Comparison of ENCODE assay signal across 7 mouse cellular contexts in genomic region chr7:29767058-29767686, GRCm38 (mm10). TPM values are rescaled to one million over a fixed set of nuclear protein-coding genes. Genes with fewer than 3 reads are reported as not detected.
DNase-seq lines count a peak whose midpoint lies in the region; ATAC-seq and TF ChIP-seq lines count a peak whose summit lies in the region.

No protein-coding gene starts in this region.

- peak overlapping the region; percentile 76 for H3K4me3 ChIP-seq in intestine, embryonic 16.5 days (ENCODE audit: low read length)
- peak overlapping the region; percentile 41 for H3K4me3 ChIP-seq in midbrain, embryonic 11.5 days (ENCODE audit: low read depth, low read length)
- peak overlapping the region; percentile 70 for H3K4me3 ChIP-seq in small intestine, adult 2 months (ENCODE audit: low read depth, low read length)

- H3K4me2 ChIP-seq in intestine, embryonic 16.5 days (ENCODE audit: low read depth, low read length): peak overlapping the region; percentile 83
- peak overlapping the region; percentile 72 for H3K4me2 ChIP-seq in midbrain, embryonic 11.5 days

- H3K4me1 ChIP-seq in intestine, embryonic 16.5 days (ENCODE audit: control insufficient read depth, insufficient read depth, low read length): no peaks in the 10 kb centered on the region
- H3K4me1 ChIP-seq in midbrain, embryonic 11.5 days (ENCODE audit: control insufficient read depth, insufficient read depth, low read length): peaks cover 8% of the 10 kb centered on the region
- H3K4me1 ChIP-seq in small intestine, adult 2 months (ENCODE audit: control insufficient read depth, insufficient read depth, insufficient read length, low read length): peaks cover 11% of the 10 kb centered on the region; the same call in 1 of the 2 replicates

- peak; percentile 49; the same call in 1 of the 2 replicates for TF ChIP-seq POLR2A in small intestine, adult 2 months (IDR thresholded peaks at IDR 0.05; ENCODE audit: low read depth, low read length)

- no peaks in the 10 kb centered on the region for H3K9me3 ChIP-seq in intestine, embryonic 16.5 days (ENCODE audit: control insufficient read depth, low read length)
- H3K9me3 ChIP-seq in midbrain, embryonic 11.5 days (ENCODE audit: control insufficient read depth, low read length): no peaks in the 10 kb centered on the region

- H3K36me3 ChIP-seq in intestine, embryonic 16.5 days (ENCODE audit: control insufficient read depth, insufficient read depth, low read length): peaks cover 2% of the 10 kb centered on the region
- no peaks in the 10 kb centered on the region for H3K36me3 ChIP-seq in midbrain, embryonic 11.5 days (ENCODE audit: control insufficient read depth, insufficient read depth, low read length)
- H3K36me3 ChIP-seq in small intestine, adult 2 months (ENCODE audit: control insufficient read depth, insufficient read depth, low read length): peaks cover 3% of the 10 kb centered on the region; the same call in 1 of the 2 replicates

- TF ChIP-seq CTCF in small intestine, adult 2 months (IDR thresholded peaks at IDR 0.05; ENCODE audit: extremely low read depth, insufficient read length, insufficient replicate concordance, low read depth, low read length): no peak; the same call in 1 of the 2 replicates

- H3K27ac ChIP-seq in intestine, embryonic 16.5 days (ENCODE audit: low read length): peak overlapping the region; percentile 69
- no peak overlapping the region for H3K27ac ChIP-seq in midbrain, embryonic 11.5 days (ENCODE audit: low read depth, low read length)
- peak overlapping the region; percentile 44; the same call in 1 of the 2 replicates for H3K27ac ChIP-seq in small intestine, adult 2 months (ENCODE audit: insufficient read depth, low read depth, low read length)

- DNase-seq in adrenal gland, postnatal 10 days: peak; percentile 84
- DNase-seq in embryo, embryonic 9.5 days (ENCODE audit: extremely low spot score): peak; percentile 80
- peak; percentile 29 to 77 for DNase-seq in gastrocnemius, postnatal 4 days (ENCODE audit: low spot score in 2 of 2)
- DNase-seq in left cerebral cortex, postnatal 36 days (ENCODE audit: low spot score in 2 of 2): peak; percentile 88 to 89
- peak; percentile 99 for DNase-seq in midbrain, embryonic 11.5 days (ENCODE audit: low spot score, missing footprints)

- no peaks in the 10 kb centered on the region for H3K27me3 ChIP-seq in intestine, embryonic 16.5 days (replicated peaks; ENCODE audit: control insufficient read depth, insufficient read depth, low read length)
- no peaks in the 10 kb centered on the region for H3K27me3 ChIP-seq in midbrain, embryonic 11.5 days (ENCODE audit: control insufficient read depth, insufficient read depth, low read length)
- no peaks in the 10 kb centered on the region for H3K27me3 ChIP-seq in small intestine, adult 2 months (ENCODE audit: control insufficient read depth, insufficient read depth, low read length)

- intact Hi-C loops in left cerebral cortex, postnatal 36 days (cut with DNase I): loop anchor here (5.0 kb wide), 1 partner anchor 140 kb away; the partner anchor contains the start of genes Zfp27 and Zfp383

- under 1% methylated on average over 15 of the region's 15 CpGs for WGBS in intestine, embryonic 16.5 days
- WGBS in midbrain, embryonic 11.5 days: under 1% methylated on average over 15 of the region's 15 CpGs
- WGBS in small intestine, adult 2 months: 2% methylated on average over 15 of the region's 15 CpGs

- ATAC-seq in intestine, embryonic 16.5 days: peak; percentile 55
- peak; percentile 67 for ATAC-seq in midbrain, embryonic 11.5 days (ENCODE audit: low FRiP score)

- peak overlapping the region; percentile 68 for H3K9ac ChIP-seq in intestine, embryonic 16.5 days (ENCODE audit: low read depth, low read length)
- H3K9ac ChIP-seq in midbrain, embryonic 11.5 days (ENCODE audit: low read length): peak overlapping the region; percentile 50

RNA-seq across cellular contexts. Expression of gene Zfp84, which starts 1.2 kb away (rescaled TPM):
- 10 to 100 TPM; 13.9 to 14.2 TPM for total RNA-seq in adrenal gland, postnatal 10 days (2021)
- total RNA-seq in gastrocnemius, postnatal 4 days (2021): 10 to 100 TPM; 14.8 to 15.2 TPM
- 8.0 and 8.1 TPM in 2 replicates for polyA plus RNA-seq in intestine, embryonic 16.5 days (2015; fragmentation: Nextera tagmentation; extraction: Ambion mirVana)
- 10 to 100 TPM; 16.2 to 17.3 TPM for total RNA-seq in left cerebral cortex, postnatal 36 days (2021)
- 17.9 and 19.3 TPM in 2 replicates for polyA plus RNA-seq in midbrain, embryonic 11.5 days (2014; fragmentation: Nextera tagmentation; extraction: Ambion mirVana)
- 1.0 and 1.8 TPM in 2 replicates for polyA plus RNA-seq in small intestine, adult 2 months (2012; rRNA removed)

RNA-seq across cellular contexts. Expression of gene Zfp30, which starts 16.6 kb away (rescaled TPM):
- total RNA-seq in adrenal gland, postnatal 10 days (2021): 1 to 10 TPM; 3.0 to 4.8 TPM
- total RNA-seq in gastrocnemius, postnatal 4 days (2021): 1 to 10 TPM; 6.6 to 7.3 TPM
- 2.8 and 3.7 TPM in 2 replicates for polyA plus RNA-seq in intestine, embryonic 16.5 days (2015; fragmentation: Nextera tagmentation; extraction: Ambion mirVana)
- 10 to 100 TPM; 12.8 to 12.9 TPM for total RNA-seq in left cerebral cortex, postnatal 36 days (2021)
- 8.5 and 9.8 TPM in 2 replicates for polyA plus RNA-seq in midbrain, embryonic 11.5 days (2014; fragmentation: Nextera tagmentation; extraction: Ambion mirVana)
- polyA plus RNA-seq in small intestine, adult 2 months (2012; rRNA removed): 0.32 and 0.52 TPM in 2 replicates

RNA-seq across cellular contexts. Expression of gene Catsperg2, which starts 40.3 kb away (rescaled TPM):
- total RNA-seq in adrenal gland, postnatal 10 days (2021): not detected
- under 1 TPM in 1 of 2 experiments, not detected in 1; 0.15 TPM for total RNA-seq in gastrocnemius, postnatal 4 days (2021)
- not detected in 2 replicates for polyA plus RNA-seq in intestine, embryonic 16.5 days (2015; fragmentation: Nextera tagmentation; extraction: Ambion mirVana)
- not detected for total RNA-seq in left cerebral cortex, postnatal 36 days (2021)
- 0.07 TPM in 1 of 2 replicates, not detected in the other for polyA plus RNA-seq in midbrain, embryonic 11.5 days (2014; fragmentation: Nextera tagmentation; extraction: Ambion mirVana)
- not detected in 2 replicates for polyA plus RNA-seq in small intestine, adult 2 months (2012; rRNA removed)

RNA-seq across cellular contexts. Expression of gene Zfp790, which starts 48.7 kb away (rescaled TPM):
- total RNA-seq in adrenal gland, postnatal 10 days (2021): 10 to 100 TPM; 12.9 to 19.8 TPM
- 10 to 100 TPM; 10.9 to 14.4 TPM for total RNA-seq in gastrocnemius, postnatal 4 days (2021)
- polyA plus RNA-seq in intestine, embryonic 16.5 days (2015; fragmentation: Nextera tagmentation; extraction: Ambion mirVana): 10.0 and 11.1 TPM in 2 replicates
- 10 to 100 TPM; 21.0 to 21.1 TPM for total RNA-seq in left cerebral cortex, postnatal 36 days (2021)
- polyA plus RNA-seq in midbrain, embryonic 11.5 days (2014; fragmentation: Nextera tagmentation; extraction: Ambion mirVana): 20.6 and 25.3 TPM in 2 replicates
- 0.43 and 0.86 TPM in 2 replicates for polyA plus RNA-seq in small intestine, adult 2 months (2012; rRNA removed)
